Mouse (Mus musculus) layer of hippocampus, adult 2 months (tissue): Measurements from ENCODE around the gene Ciart. TPM values are rescaled to one million over a fixed set of nuclear protein-coding genes. Genes with fewer than 3 reads are reported as not detected.
"Not testable (repeated sequence)": the region's sequence is repeated elsewhere in the genome, so short reads cannot be mapped to it uniquely, and the experiment has no call there.

Source experiments
- DNase-seq, 2 experiments: peaks; one replicate each; pipeline ENCODE4 v3.0.0; 2022; ENCODE audit warnings: low spot score in 2 of 2
- H3K27ac ChIP-seq: fragments of 200-600 bp; 2 replicates; pipeline ENCODE4 v1.8.1; 2022
- H3K4me3 ChIP-seq: fragments of 200-600 bp; 2 replicates; pipeline ENCODE4 v1.8.1; 2022; ENCODE audit warnings: mild to moderate bottlenecking
- CTCF ChIP-seq: fragments of 200-600 bp; conservative IDR thresholded peaks from 2 replicates; pipeline ENCODE4 v1.8.1; 2022; ENCODE audit warnings: antibody characterized with exemption, mild to moderate bottlenecking, moderate library complexity
- total RNA-seq, 2 experiments: library from RNA; stranded (reverse); gene quantifications; 2 replicates each; pipeline ENCODE4 v1.2.3; 2021

Gene Ciart
- total RNA-seq, 2 experiments from 2014 or later, result 10.3 to 11.7 TPM

GRCm38 (mm10) chr3:95866071-95866470, 16.0 kb downstream of the Ciart start:
- Histone ChIP-seq H3K4me3 (no peak overlapping the region), H3K27ac (peak overlapping the region; percentile 95; the same call in 1 of the 2 replicates)
- TF ChIP-seq CTCF, result no peak
- no peak for DNase-seq

GRCm38 (mm10) chr3:95865571-95865970, 16.5 kb downstream of the Ciart start:
- no peak for DNase-seq
- Histone ChIP-seq H3K27ac (peak overlapping the region; percentile 95), H3K4me3 (no peak overlapping the region)
- TF ChIP-seq CTCF, result no peak

GRCm38 (mm10) chr3:95865050-95865449, 17.0 kb downstream of the Ciart start:
- peak overlapping the region; percentile 8; the same call in 1 of the 2 replicates for H3K4me3 ChIP-seq
- peak overlapping the region; percentile 95 for H3K27ac ChIP-seq
- peak; percentile 77 to 86 for DNase-seq
- no peak for TF ChIP-seq CTCF

GRCm38 (mm10) chr3:95863578-95863977, 18.5 kb downstream of the Ciart start:
- Histone ChIP-seq H3K27ac (no peak overlapping the region), H3K4me3 (no peak overlapping the region)
- no peak for TF ChIP-seq CTCF
- no peak for DNase-seq

- Histone ChIP-seq H3K4me3 (no peak overlapping the region), H3K27ac (no peak overlapping the region)
- peak; percentile 82 for TF ChIP-seq CTCF
- peak; percentile 67 to 79 for DNase-seq
Observed at GRCm38 (mm10) chr3:95861796-95862195, 20.3 kb downstream of the Ciart start.

- H3K27ac ChIP-seq, result no peak overlapping the region
- TF ChIP-seq CTCF, result peak; percentile 50
- DNase-seq, result no peak
- H3K4me3 ChIP-seq, result no peak overlapping the region
Observed at GRCm38 (mm10) chr3:95861216-95861615, 20.8 kb downstream of the Ciart start.

- no peak overlapping the region for H3K4me3 ChIP-seq
- peak; percentile 63 for TF ChIP-seq CTCF
- no peak overlapping the region for H3K27ac ChIP-seq
- no peak for DNase-seq
Observed at GRCm38 (mm10) chr3:95860323-95860722, 21.7 kb downstream of the Ciart start.

- H3K4me3 ChIP-seq, H3K27ac ChIP-seq, DNase-seq: not testable (repeated sequence)
- 0 out of 2 replicates have a peak, but pooled peaks have one; percentile 4 for TF ChIP-seq CTCF
Observed at GRCm38 (mm10) chr3:95858278-95858677, 23.8 kb downstream of the Ciart start.

GRCm38 (mm10) chr3:95857050-95857449, 25.0 kb downstream of the Ciart start:
- H3K27ac ChIP-seq, H3K4me3 ChIP-seq, DNase-seq: not testable (repeated sequence)

GRCm38 (mm10) chr3:95856115-95856514, 25.9 kb downstream of the Ciart start:
- TF ChIP-seq CTCF, result no peak
- DNase-seq, result no peak
- Histone ChIP-seq H3K27ac (peak overlapping the region; percentile 81), H3K4me3 (peak overlapping the region; percentile 76)

- TF ChIP-seq CTCF, result peak; percentile 41
- peak within 1 kb of the TSS; percentile 76 for H3K4me3 ChIP-seq
- peak within 1 kb of the TSS; percentile 81 for H3K27ac ChIP-seq
- peak; percentile 92 to 94 for DNase-seq
Observed at GRCm38 (mm10) chr3:95855502-95856089, 26.5 kb downstream of the Ciart start, which contains the start of gene Prpf3. Gene Prpf3 (minus strand): TSS chr3:95855885.

GRCm38 (mm10) chr3:95851317-95851716, 30.7 kb downstream of the Ciart start:
- Histone ChIP-seq H3K27ac (no peak overlapping the region), H3K4me3 (no peak overlapping the region)
- no peak for TF ChIP-seq CTCF
- no peak for DNase-seq

- no peak for DNase-seq
- no peak overlapping the region for H3K4me3 ChIP-seq
- TF ChIP-seq CTCF, result no peak
- H3K27ac ChIP-seq, result no peak overlapping the region
Observed at GRCm38 (mm10) chr3:95850611-95851010, 31.4 kb downstream of the Ciart start.

GRCm38 (mm10) chr3:95842503-95843214, 39.4 kb downstream of the Ciart start:
- TF ChIP-seq CTCF, result peak; percentile 57
- no peak overlapping the region for H3K27ac ChIP-seq
- no peak for DNase-seq
- H3K4me3 ChIP-seq, result no peak overlapping the region
